Mouse (Mus musculus): ENCODE measurements around the gene Mtmr4. TPM values are rescaled to one million over a fixed set of nuclear protein-coding genes. Genes with fewer than 3 reads are reported as not detected.

Mtmr4 gene
- total RNA-seq, 2 experiments from 2014 or later = 95.6 to 101 TPM

GRCm38 (mm10) chr11:87581161-87581865, 10.6 kb upstream of the Mtmr4 start:
- DNase-seq = no peak
- intact Hi-C loops (cut with DNase I) = no loop called here

- DNase-seq = no peak
- intact Hi-C loops (cut with DNase I) = no loop called here
These were observed 9.8 kb upstream of the Mtmr4 start for GRCm38 (mm10) chr11:87581933-87582710.

- intact Hi-C loops (cut with DNase I) = no loop called here
- DNase-seq = no peak
These were observed 8.5 kb upstream of the Mtmr4 start for GRCm38 (mm10) chr11:87583291-87584034.

- DNase-seq = no peak
- intact Hi-C loops (cut with DNase I) = no loop called here
These were observed 7.1 kb upstream of the Mtmr4 start for GRCm38 (mm10) chr11:87584711-87585505.

GRCm38 (mm10) chr11:87587211-87587874, 4.6 kb upstream of the Mtmr4 start:
- DNase-seq = no peak
- intact Hi-C loops (cut with DNase I) = no loop called here

- no peak for DNase-seq
- intact Hi-C loops (cut with DNase I) = no loop called here
These were observed 2.4 kb upstream of the Mtmr4 start for GRCm38 (mm10) chr11:87589605-87590004.

- DNase-seq = no peak
- intact Hi-C loops (cut with DNase I) = no loop called here
These were observed 979 bp upstream of the Mtmr4 start for GRCm38 (mm10) chr11:87590841-87591525.

- no peak for DNase-seq
- intact Hi-C loops (cut with DNase I) = no loop called here
These were observed 363 bp downstream of the Mtmr4 start for GRCm38 (mm10) chr11:87592354-87592695.

- DNase-seq = no peak
- intact Hi-C loops (cut with DNase I) = no loop called here
These were observed 994 bp downstream of the Mtmr4 start for GRCm38 (mm10) chr11:87592713-87593598.

GRCm38 (mm10) chr11:87595327-87595841, 3.4 kb downstream of the Mtmr4 start:
- intact Hi-C loops (cut with DNase I) = no loop called here

GRCm38 (mm10) chr11:87595976-87596375, 4.0 kb downstream of the Mtmr4 start:
- intact Hi-C loops (cut with DNase I) = no loop called here

More at GRCm38 (mm10) chr11:87595327-87595841, 3.4 kb downstream of the Mtmr4 start:
- peak; percentile 90 for DNase-seq

GRCm38 (mm10) chr11:87596492-87596891, 4.5 kb downstream of the Mtmr4 start:
- no peak for DNase-seq
- intact Hi-C loops (cut with DNase I) = no loop called here

More at GRCm38 (mm10) chr11:87595976-87596375, 4.0 kb downstream of the Mtmr4 start:
- DNase-seq = no peak

GRCm38 (mm10) chr11:87597061-87597460, 5.1 kb downstream of the Mtmr4 start:
- intact Hi-C loops (cut with DNase I) = no loop called here
- no peak for DNase-seq

- no peak for DNase-seq
- intact Hi-C loops (cut with DNase I) = no loop called here
These were observed 7.6 kb downstream of the Mtmr4 start for GRCm38 (mm10) chr11:87599395-87600089.

- intact Hi-C loops (cut with DNase I) = no loop called here
- no peak for DNase-seq
These were observed 8.4 kb downstream of the Mtmr4 start for GRCm38 (mm10) chr11:87600322-87600853.

- intact Hi-C loops (cut with DNase I) = no loop called here
- no peak for DNase-seq
These were observed 10.3 kb downstream of the Mtmr4 start for GRCm38 (mm10) chr11:87602234-87602633.

- intact Hi-C loops (cut with DNase I) = no loop called here
- no peak for DNase-seq
These were observed 11.6 kb downstream of the Mtmr4 start for GRCm38 (mm10) chr11:87603571-87603970.
